Mouse (Mus musculus): ENCODE results near the gene Gata5. TPM values are rescaled to one million over a fixed set of nuclear protein-coding genes. Genes with fewer than 3 reads are reported as not detected.

Gene Gata5
- polyA plus RNA-seq (2015; fragmentation: Nextera tagmentation; extraction: Ambion mirVana) = 8.6 and 8.8 TPM in 2 replicates

- Histone ChIP-seq H3K36me3 (no peaks in the 10 kb centered on the region), H3K9me3 (no peaks in the 10 kb centered on the region), H3K4me2 (replicated peaks) (peak within 1 kb of the TSS; percentile 86), H3K4me1 (replicated peaks) (peaks cover 30% of the 10 kb centered on the region), H3K27ac (peak within 1 kb of the TSS; percentile 69), H3K27me3 (replicated peaks) (peaks cover 42% of the 10 kb centered on the region), H3K9ac (peak within 1 kb of the TSS; percentile 75), H3K4me3 (replicated peaks) (peak within 1 kb of the TSS; percentile 56)
- peak; percentile 82 for ATAC-seq
- under 1% methylated on average over 33 of the region's 33 CpGs for WGBS
Measured at GRCm38 (mm10) chr2:180334551-180334986, at the start of gene Gata5. TSS of gene Gata5 (minus strand) at chr2:180334699.

DNA sequence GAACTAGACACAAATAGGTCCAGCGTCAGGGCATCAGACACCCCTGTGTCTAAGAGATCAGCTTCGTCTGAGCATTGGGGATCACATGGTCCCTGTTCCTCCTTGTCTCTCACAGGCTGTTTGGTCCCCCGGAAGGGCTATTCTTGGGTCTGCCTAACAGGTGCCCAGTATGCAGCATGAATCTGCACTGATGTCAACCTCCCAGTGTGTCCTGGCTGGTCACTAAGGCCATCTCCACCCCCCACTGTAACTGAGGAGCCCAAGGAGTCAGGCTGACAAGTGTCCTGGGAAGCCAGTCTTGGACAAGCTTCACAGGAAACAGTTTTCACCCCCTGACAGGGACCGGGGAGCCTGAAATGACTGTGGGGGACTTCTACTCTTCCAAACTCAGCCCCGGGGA, 42.2 kb upstream of the Gata5 start:
- Histone ChIP-seq H3K27me3 (replicated peaks) (no peaks in the 10 kb centered on the region), H3K9me3 (no peaks in the 10 kb centered on the region), H3K36me3 (no peaks in the 10 kb centered on the region), H3K4me2 (replicated peaks) (no peak overlapping the region), H3K4me1 (replicated peaks) (no peaks in the 10 kb centered on the region), H3K27ac (no peak overlapping the region), H3K9ac (no peak overlapping the region), H3K4me3 (replicated peaks) (no peak overlapping the region)
- no peak for ATAC-seq
- 84% methylated on average over 5 of the region's 5 CpGs for WGBS

- H3K36me3 ChIP-seq = no peaks in the 10 kb centered on the region
- ATAC-seq = no peak
- H3K4me2 ChIP-seq (replicated peaks) = no peak overlapping the region
- no peak overlapping the region for H3K27ac ChIP-seq
- no peaks in the 10 kb centered on the region for H3K4me1 ChIP-seq (replicated peaks)
- no peak overlapping the region for H3K4me3 ChIP-seq (replicated peaks)
- no peaks in the 10 kb centered on the region for H3K27me3 ChIP-seq (replicated peaks)
- 78% methylated on average over 10 of the region's 10 CpGs for WGBS
- no peak overlapping the region for H3K9ac ChIP-seq
- no peaks in the 10 kb centered on the region for H3K9me3 ChIP-seq
Measured at GRCm38 (mm10) chr2:180373256-180373655, 38.8 kb upstream of the Gata5 start.

DNA sequence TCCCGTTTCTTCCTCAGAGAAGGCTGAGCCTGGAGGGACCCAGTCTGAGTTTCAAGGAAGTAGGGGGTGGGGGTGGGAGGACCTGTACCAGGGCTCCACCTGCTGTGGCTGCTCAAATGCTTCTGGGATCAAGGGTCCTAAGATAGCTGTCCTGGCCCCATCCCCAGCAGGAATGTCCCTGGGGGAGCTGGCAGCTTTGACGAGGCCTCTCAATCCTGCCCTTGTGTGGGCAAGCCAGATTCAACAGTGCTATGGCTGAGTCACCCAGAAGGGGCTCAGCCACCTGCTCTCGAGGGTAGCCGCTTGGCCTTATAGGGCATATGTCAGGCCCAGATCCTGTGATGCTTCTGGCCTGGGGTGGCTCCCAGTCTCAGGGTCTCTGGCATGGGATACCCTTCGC, 33.9 kb upstream of the Gata5 start:
- H3K9ac ChIP-seq = no peak overlapping the region
- no peaks in the 10 kb centered on the region for H3K36me3 ChIP-seq
- no peaks in the 10 kb centered on the region for H3K9me3 ChIP-seq
- H3K27ac ChIP-seq = no peak overlapping the region
- no peak overlapping the region for H3K4me2 ChIP-seq (replicated peaks)
- no peak for ATAC-seq
- H3K27me3 ChIP-seq (replicated peaks) = no peaks in the 10 kb centered on the region
- no peak overlapping the region for H3K4me3 ChIP-seq (replicated peaks)
- H3K4me1 ChIP-seq (replicated peaks) = no peaks in the 10 kb centered on the region
- 69% methylated on average over 5 of the region's 5 CpGs for WGBS

GRCm38 (mm10) chr2:180367350-180367749, 32.9 kb upstream of the Gata5 start:
- Histone ChIP-seq H3K27ac (no peak overlapping the region), H3K9ac (no peak overlapping the region), H3K4me3 (replicated peaks) (no peak overlapping the region), H3K9me3 (no peaks in the 10 kb centered on the region), H3K4me2 (replicated peaks) (no peak overlapping the region), H3K27me3 (replicated peaks) (no peaks in the 10 kb centered on the region), H3K4me1 (replicated peaks) (no peaks in the 10 kb centered on the region), H3K36me3 (no peaks in the 10 kb centered on the region)
- ATAC-seq = no peak
- 76% methylated on average over 4 of the region's 4 CpGs for WGBS

DNA sequence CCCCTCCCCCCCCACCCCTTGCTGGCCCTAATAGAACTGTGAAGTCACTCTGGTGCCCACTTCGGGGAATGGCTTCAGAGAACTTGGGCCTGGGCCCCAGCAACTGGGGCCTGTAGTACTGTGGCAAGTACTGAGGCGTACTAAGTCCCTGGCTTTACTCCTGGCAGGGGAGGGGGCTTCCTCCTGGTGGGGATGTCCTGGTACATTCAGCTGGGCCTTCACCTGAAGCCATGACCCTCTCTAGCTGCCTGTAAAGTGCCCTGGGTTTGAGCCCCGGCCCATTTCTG, 28.9 kb upstream of the Gata5 start:
- H3K27me3 ChIP-seq (replicated peaks) = 0 out of 2 replicates have a peak, but pooled peaks cover 2% of the 10 kb centered on the region
- H3K4me2 ChIP-seq (replicated peaks) = no peak overlapping the region
- no peak for ATAC-seq
- no peak overlapping the region for H3K9ac ChIP-seq
- H3K36me3 ChIP-seq = no peaks in the 10 kb centered on the region
- 78% methylated on average over 3 of the region's 3 CpGs for WGBS
- H3K9me3 ChIP-seq = no peaks in the 10 kb centered on the region
- no peak overlapping the region for H3K4me3 ChIP-seq (replicated peaks)
- H3K4me1 ChIP-seq (replicated peaks) = no peaks in the 10 kb centered on the region
- no peak overlapping the region for H3K27ac ChIP-seq

- Histone ChIP-seq H3K4me2 (replicated peaks) (no peak overlapping the region), H3K9ac (no peak overlapping the region), H3K27me3 (replicated peaks) (0 out of 2 replicates have a peak, but pooled peaks cover 2% of the 10 kb centered on the region), H3K36me3 (no peaks in the 10 kb centered on the region), H3K27ac (no peak overlapping the region), H3K9me3 (no peaks in the 10 kb centered on the region), H3K4me3 (replicated peaks) (no peak overlapping the region), H3K4me1 (replicated peaks) (no peaks in the 10 kb centered on the region)
- ATAC-seq = no peak
- WGBS = 61% methylated on average over 7 of the region's 7 CpGs
Measured at GRCm38 (mm10) chr2:180362585-180363433, 28.3 kb upstream of the Gata5 start.

- Histone ChIP-seq H3K4me1 (replicated peaks) (no peaks in the 10 kb centered on the region), H3K4me2 (replicated peaks) (no peak overlapping the region), H3K27ac (no peak overlapping the region), H3K9ac (no peak overlapping the region), H3K4me3 (replicated peaks) (no peak overlapping the region), H3K36me3 (no peaks in the 10 kb centered on the region), H3K27me3 (replicated peaks) (0 out of 2 replicates have a peak, but pooled peaks cover 2% of the 10 kb centered on the region), H3K9me3 (no peaks in the 10 kb centered on the region)
- 0 out of 2 replicates have a peak, but pooled peaks have one; percentile 44 for ATAC-seq
- WGBS = 8% methylated on average over 4 of the region's 4 CpGs
Measured at GRCm38 (mm10) chr2:180359062-180359461, 24.6 kb upstream of the Gata5 start.

DNA sequence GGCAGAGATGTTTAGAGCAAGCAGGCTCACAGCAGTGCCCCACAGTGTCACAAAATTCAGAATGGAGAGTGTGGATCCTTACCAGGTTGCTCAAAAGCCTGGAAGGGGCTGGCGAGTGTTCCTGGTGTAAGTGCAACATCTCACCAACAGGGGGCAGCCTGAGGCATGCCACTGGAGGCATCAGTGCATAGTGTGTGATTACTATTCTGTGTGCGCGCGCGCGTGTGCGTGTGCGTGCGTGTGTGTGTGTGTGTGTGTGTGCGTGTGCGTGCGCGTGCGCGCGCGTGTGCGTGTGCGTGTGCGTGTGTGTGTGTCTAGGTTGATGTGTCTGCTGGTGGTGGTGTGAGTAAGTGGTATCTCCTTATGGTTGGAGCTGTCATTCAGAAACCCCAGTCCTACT, 18.8 kb upstream of the Gata5 start:
- H3K4me3 ChIP-seq (replicated peaks) = no peak overlapping the region
- ATAC-seq = peak; percentile 34; the same call in 1 of the 2 replicates
- H3K27me3 ChIP-seq (replicated peaks) = no peaks in the 10 kb centered on the region
- H3K9me3 ChIP-seq = no peaks in the 10 kb centered on the region
- no peaks in the 10 kb centered on the region for H3K36me3 ChIP-seq
- peak overlapping the region; percentile 31; the same call in 1 of the 2 replicates for H3K4me2 ChIP-seq (replicated peaks)
- H3K27ac ChIP-seq = no peak overlapping the region
- no peaks in the 10 kb centered on the region for H3K4me1 ChIP-seq (replicated peaks)
- 59% methylated on average over 20 of the region's 20 CpGs for WGBS
- H3K9ac ChIP-seq = no peak overlapping the region

DNA sequence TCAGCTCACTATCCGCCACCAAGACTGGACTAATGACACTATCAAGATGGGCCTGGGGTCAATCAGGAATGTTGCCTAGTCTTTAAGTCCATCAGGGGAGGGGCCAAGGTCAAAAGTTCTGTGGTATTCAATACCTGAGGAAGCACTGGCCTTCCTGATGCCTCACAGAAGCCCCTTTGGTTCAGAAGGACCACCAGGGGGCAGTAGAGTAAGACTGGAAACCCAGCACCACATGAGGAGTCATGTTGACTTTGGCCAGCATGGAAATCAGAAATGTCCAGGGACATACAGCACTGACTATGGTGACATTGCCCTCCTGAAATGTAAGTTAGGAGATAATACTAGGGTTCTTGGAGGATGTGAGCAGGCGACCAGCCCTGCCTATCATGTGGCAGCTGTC, 16.2 kb upstream of the Gata5 start:
- Histone ChIP-seq H3K4me2 (replicated peaks) (no peak overlapping the region), H3K9ac (no peak overlapping the region), H3K36me3 (no peaks in the 10 kb centered on the region), H3K27me3 (replicated peaks) (no peaks in the 10 kb centered on the region), H3K4me3 (replicated peaks) (no peak overlapping the region), H3K4me1 (replicated peaks) (peaks cover 10% of the 10 kb centered on the region), H3K27ac (no peak overlapping the region), H3K9me3 (no peaks in the 10 kb centered on the region)
- ATAC-seq = no peak
- WGBS = 66% methylated on average over 2 of the region's 2 CpGs

DNA sequence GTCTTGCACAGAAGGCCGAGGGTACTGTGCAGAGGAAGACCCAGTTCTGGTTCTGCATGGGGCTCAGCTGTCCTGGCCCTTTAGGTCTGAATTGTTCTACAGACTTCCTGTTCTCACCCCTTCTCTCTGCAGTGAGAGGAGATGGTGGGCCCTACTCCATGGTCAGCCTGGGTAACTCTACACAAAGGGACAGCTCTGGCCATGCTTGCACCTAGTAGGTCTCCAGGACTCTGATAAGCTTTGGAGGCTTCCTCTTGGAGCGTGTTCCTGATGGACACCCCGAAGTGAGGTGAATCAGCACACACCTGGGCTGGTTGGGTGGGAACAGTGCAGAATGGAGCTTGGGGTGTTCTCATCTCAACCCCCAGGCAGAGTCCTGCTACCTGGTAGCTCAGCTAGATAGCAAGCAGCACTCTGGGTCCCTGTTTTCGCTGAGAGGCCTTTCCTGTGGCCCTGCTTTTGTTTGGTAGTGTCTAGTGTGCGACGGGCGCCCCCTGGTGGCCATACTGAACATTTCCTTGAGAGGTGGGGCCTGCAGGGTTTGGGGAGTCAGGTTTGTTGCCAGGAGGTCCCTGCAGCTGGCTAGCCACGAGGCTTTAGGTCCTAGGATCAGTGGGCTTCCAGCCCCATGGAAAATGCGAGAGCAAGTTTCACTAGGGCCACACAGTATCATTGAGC, 12.5 kb upstream of the Gata5 start:
- Histone ChIP-seq H3K9ac (0 out of 2 replicates have a peak overlapping the region, but pooled peaks have one; percentile 2), H3K4me1 (replicated peaks) (peaks cover 32% of the 10 kb centered on the region), H3K4me3 (replicated peaks) (no peak overlapping the region), H3K4me2 (replicated peaks) (no peak overlapping the region), H3K27me3 (replicated peaks) (no peaks in the 10 kb centered on the region), H3K9me3 (no peaks in the 10 kb centered on the region), H3K36me3 (no peaks in the 10 kb centered on the region), H3K27ac (no peak overlapping the region)
- WGBS = 26% methylated on average over 9 of the region's 9 CpGs
- peak; percentile 48 for ATAC-seq

DNA sequence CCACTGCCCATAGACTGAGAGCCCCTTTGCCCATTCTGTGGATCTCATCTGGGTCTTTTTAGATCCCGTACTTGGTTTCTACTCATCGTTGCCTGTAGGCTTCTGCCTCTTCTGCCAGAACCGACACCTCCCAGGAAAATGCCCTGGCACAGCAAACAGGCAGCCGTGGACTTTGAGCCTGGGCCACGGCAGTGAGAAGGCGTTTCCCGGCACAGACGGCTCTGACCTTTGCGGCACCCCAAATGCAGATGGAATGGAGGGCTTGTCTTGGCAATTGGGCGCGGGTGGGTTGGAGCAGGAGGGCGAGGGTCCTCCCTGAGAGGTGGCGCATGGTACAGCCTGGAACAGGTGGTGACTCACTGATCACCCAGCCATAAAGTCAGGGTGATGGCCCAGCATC, 8.6 kb upstream of the Gata5 start:
- Histone ChIP-seq H3K36me3 (no peaks in the 10 kb centered on the region), H3K27ac (peak overlapping the region; percentile 59), H3K27me3 (replicated peaks) (no peaks in the 10 kb centered on the region), H3K4me3 (replicated peaks) (no peak overlapping the region), H3K9me3 (no peaks in the 10 kb centered on the region), H3K4me2 (replicated peaks) (peak overlapping the region; percentile 42), H3K4me1 (replicated peaks) (peaks cover 45% of the 10 kb centered on the region), H3K9ac (no peak overlapping the region)
- 53% methylated on average over 13 of the region's 13 CpGs for WGBS
- peak; percentile 72 for ATAC-seq

Measured in intestine, embryonic 15.5 days (tissue).